Mouse (Mus musculus): ENCODE measurements around the gene Tbx6.

- TF ChIP-seq CTCF (IDR thresholded peaks at IDR 0.05; ENCODE audit: control insufficient read depth, insufficient read depth, low read length) = no peak
- TF ChIP-seq POLR2A (IDR thresholded peaks at IDR 0.05; ENCODE audit: borderline replicate concordance, control insufficient read depth, low read depth, low read length) = no peak
These were observed 4.9 kb downstream of the Tbx6 start for GRCm38 (mm10) chr7:126786142-126786541.

All from bone marrow, adult 2 months (tissue).